Mouse (Mus musculus) adrenal gland (tissue): Measurements from ENCODE around the gene Acox1.

ENCODE experiments used
- intact Hi-C: fragments of 180-260 bp; cut with DNase I; formaldehyde crosslinking; loops from one replicate; pipeline ENCODE4 v1.15.1; 2025

Gene Acox1

GRCm38 (mm10) chr11:116213877-116214510, 15.1 kb upstream of the Acox1 start:
- intact Hi-C loops, result no loop called here

GRCm38 (mm10) chr11:116212847-116213246, 14.0 kb upstream of the Acox1 start:
- intact Hi-C loops, result no loop called here

- intact Hi-C loops, result no loop called here
Measured at GRCm38 (mm10) chr11:116210696-116211095, 11.9 kb upstream of the Acox1 start.

GRCm38 (mm10) chr11:116209257-116209656, 10.4 kb upstream of the Acox1 start:
- intact Hi-C loops, result no loop called here

GRCm38 (mm10) chr11:116208660-116209059, 9.8 kb upstream of the Acox1 start:
- intact Hi-C loops, result no loop called here

- intact Hi-C loops, result no loop called here
Measured at GRCm38 (mm10) chr11:116206678-116207077, 7.8 kb upstream of the Acox1 start.

- intact Hi-C loops, result no loop called here
Measured at GRCm38 (mm10) chr11:116203150-116203549, 4.3 kb upstream of the Acox1 start.

- intact Hi-C loops, result no loop called here
Measured at GRCm38 (mm10) chr11:116201151-116201550, 2.3 kb upstream of the Acox1 start.

GRCm38 (mm10) chr11:116198132-116198531, 713 bp downstream of the Acox1 start:
- intact Hi-C loops, result no loop called here

- intact Hi-C loops, result no loop called here
Measured at GRCm38 (mm10) chr11:116197584-116197906, 1.3 kb downstream of the Acox1 start.

- intact Hi-C loops, result no loop called here
Measured at GRCm38 (mm10) chr11:116196866-116197583, 1.8 kb downstream of the Acox1 start.

- intact Hi-C loops, result no loop called here
Measured at GRCm38 (mm10) chr11:116196336-116196735, 2.5 kb downstream of the Acox1 start.

GRCm38 (mm10) chr11:116195252-116195651, 3.6 kb downstream of the Acox1 start:
- intact Hi-C loops, result no loop called here

- intact Hi-C loops, result no loop called here
Measured at GRCm38 (mm10) chr11:116194619-116195018, 4.2 kb downstream of the Acox1 start.

GRCm38 (mm10) chr11:116187226-116187930, 11.5 kb downstream of the Acox1 start:
- intact Hi-C loops, result no loop called here

GRCm38 (mm10) chr11:116186360-116186759, 12.5 kb downstream of the Acox1 start:
- intact Hi-C loops, result no loop called here

GRCm38 (mm10) chr11:116185836-116186235, 13.0 kb downstream of the Acox1 start:
- intact Hi-C loops, result no loop called here

GRCm38 (mm10) chr11:116178411-116179121, 20.3 kb downstream of the Acox1 start:
- intact Hi-C loops, result no loop called here

GRCm38 (mm10) chr11:116176010-116176409, 22.8 kb downstream of the Acox1 start:
- intact Hi-C loops, result no loop called here

GRCm38 (mm10) chr11:116174775-116175448, 23.9 kb downstream of the Acox1 start:
- intact Hi-C loops, result no loop called here

GRCm38 (mm10) chr11:116171959-116172358, 26.9 kb downstream of the Acox1 start:
- intact Hi-C loops, result no loop called here
